Mouse (Mus musculus): ENCODE results near the gene Foxr2. TPM values are rescaled to one million over a fixed set of nuclear protein-coding genes. Genes with fewer than 3 reads are reported as not detected.
A peak's percentile ranks its signal among the peaks of the same experiment; 100 is the strongest.

The Foxr2 gene
- total RNA-seq (2021): not detected
- long read RNA-seq, experiment 1: 0 reads
- long read RNA-seq, experiment 2: 0 reads

DNA sequence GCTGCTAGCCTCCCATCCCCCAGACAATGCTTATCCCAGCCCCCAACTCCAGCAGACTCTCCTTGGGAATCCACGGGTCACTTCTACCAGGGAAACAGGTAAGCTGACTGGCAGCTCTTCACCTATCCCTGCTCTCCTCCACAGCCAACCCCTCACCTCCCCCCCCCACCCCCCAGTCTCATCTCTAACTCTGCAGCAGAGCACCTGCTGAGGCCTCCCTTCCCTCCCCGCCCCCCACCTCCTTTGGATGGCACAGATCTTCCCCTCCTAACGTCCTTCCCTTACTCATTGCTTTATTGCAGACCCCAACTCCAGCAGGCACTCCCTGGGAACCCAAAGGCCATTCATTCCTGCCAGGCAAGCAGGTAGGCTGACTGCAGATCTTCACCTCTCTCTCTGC, at the start of gene Foxr2:
TSS of gene Foxr2 (plus strand) at position 301 of the 400 bp plus-strand sequence.
- DNase-seq: no peak

DNA sequence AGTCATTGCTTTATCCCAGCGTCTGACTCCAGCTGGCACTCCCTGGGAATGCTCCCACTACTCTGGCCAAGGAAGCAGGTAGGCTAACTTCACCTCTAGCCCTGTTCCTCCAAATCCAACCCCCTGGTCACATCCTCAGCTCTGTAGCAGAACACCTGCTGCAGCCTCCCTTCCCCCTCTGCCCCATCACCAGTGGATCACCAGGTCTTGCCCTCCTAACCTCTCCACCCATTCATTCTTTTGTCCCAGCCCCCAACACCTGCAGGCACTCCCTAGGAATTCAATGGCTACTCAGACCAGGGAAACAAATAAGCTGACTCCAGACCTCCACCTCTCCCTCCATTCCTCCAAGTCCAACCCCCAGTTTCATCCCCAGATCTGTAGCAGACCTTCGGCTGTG, 427 bp downstream of the Foxr2 start:
- DNase-seq: no peak

DNA sequence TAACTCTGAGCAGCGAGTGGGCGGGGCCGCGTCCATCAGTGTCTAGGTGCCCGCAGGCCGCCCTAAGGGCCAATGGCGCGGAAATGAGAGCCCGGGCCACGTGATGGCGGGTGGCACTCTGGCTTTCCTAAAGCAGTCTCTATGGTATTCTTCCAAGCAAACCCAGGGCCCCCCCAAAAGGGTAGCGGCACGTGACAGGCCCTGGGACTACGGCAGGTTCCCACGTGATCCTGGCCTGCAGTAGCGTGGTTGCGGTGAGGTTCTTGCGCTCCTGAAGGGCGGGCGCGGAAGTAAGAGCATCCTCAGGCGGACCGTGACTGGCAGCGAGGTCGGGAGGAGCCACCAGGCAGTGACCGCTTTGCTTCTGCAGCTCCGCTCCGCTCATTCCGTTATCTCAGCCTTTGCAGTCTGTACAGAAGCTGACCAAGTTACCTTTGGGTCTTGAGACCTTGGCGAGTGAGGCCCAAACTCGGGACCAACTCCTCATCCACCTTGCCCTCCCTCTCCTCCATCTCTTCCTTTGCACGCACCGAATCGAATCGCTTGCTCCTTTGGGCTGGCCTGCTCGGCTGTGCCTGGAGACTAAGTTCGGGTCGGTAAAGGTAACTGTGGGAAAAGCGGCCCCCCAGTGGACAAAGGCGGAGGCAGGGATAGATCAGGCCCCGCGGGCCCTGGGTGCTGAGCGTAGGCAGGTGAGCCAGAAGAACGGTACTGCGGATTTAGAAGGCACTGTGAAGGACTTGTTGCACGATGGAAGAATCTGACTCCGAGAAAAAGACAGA, 21.3 kb downstream of the Foxr2 start, which contains the start of gene Rragb:
TSS of gene Rragb (plus strand) at position 248 of the 782 bp plus-strand sequence.
- DNase-seq: peak; percentile 74

DNA sequence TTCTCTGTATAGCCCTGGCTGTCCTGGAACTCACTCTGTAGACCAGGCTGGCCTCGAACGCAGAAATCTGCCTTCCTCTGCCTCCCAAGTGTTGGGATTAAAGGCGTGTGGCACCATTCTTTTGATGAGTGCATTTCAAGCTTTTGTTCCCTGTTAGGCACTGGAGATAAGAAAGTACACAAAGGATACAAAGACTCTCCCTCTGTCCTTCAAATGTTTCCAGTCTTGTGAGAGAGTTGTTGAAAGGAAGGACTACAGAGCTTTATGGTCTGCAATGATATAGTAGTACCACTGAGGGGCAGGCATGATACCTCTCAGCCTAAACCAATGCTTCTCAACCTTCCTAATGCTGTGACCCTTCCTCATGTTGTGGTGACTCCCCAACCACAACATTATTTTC, 24.1 kb downstream of the Foxr2 start:
- no peak for DNase-seq

DNA sequence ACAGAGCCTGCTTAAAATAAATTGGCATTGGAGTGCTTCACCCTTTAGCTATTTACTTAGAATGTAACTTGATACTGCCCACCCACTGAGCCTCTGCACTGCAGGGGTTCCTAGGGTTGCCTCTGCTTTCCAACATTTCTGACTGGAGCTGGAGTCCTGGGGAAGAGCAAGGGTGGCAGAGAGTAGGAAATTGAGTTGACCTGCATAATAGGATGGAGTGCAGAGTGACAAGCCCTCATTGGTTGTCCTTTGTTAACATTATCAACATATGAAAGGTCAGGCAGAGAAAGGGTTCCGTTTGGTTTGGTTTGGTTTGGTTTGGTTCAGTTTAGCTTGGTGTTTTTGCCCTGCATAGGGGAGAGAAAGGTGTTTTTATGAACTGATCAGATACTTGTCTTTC, 33.2 kb downstream of the Foxr2 start:
- no peak for DNase-seq

DNA sequence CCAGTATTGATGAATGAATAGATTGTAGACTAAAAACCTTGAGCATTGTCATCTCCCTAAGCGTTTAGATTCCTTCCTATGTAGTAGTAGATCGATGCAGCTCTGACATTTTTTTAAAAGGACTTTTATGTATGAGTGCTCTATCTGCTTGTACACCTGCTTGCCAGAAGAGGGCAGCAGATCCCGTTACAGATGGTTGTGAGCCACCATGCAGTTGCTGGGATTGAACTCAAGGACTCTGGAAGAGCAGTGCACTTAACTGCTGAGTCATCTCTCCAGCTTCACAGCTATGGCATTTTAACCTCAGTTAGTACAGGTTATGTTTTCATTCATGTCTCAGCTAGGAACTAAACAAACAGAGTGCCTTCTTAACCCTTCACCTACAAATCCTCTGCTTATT, 36.7 kb downstream of the Foxr2 start:
- peak; percentile 36 for DNase-seq

DNA sequence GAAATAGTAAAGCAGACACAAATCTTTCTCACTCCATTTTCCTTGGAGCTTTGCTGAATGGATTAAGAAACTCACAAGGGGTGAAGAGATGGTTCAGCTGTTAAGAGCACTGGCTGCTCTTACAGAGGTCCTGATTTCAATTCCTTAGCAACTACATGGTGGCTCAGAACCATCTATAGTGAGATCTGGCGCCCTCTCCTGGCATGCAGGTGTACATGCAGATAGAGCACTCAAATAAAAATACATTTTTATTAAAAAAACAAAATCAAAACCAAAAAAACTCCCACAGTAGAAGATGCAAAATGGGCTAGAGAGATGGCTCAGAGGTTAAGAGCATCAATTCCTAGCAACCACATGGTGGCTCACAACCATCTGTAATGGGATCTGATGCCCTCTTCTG, 56.2 kb downstream of the Foxr2 start:
- peak; percentile 24 for DNase-seq

DNA sequence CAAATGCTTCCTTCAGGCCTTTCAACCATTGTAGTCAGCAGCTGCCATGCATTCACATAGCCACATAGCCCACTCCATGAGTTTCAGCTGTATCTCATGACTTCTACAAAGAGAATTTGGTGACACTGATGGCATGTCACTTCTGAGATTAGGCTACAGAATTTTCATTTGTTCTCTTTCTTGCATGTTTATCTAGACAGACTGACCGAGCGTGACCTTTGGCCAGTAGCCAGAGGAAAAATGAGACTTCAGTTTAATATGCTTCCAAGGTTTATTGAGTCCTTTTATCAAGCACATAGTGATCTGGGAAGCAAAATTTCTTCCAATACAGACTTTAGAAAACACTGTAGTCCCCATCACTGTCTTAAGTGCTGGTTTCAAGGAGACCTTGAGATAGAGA, 63.6 kb downstream of the Foxr2 start:
- peak; percentile 1 for DNase-seq

Other genes with a start within 250 kb of the Foxr2 start
- 1 to 10 TPM; 1.8 to 2.7 TPM for gene Usp51, start 112.3 kb upstream of the Foxr2 start, total RNA-seq (2021)
- gene Mageh1, start 81.2 kb upstream of the Foxr2 start, total RNA-seq (2021): 10 to 100 TPM; 24.9 to 25.0 TPM
- 1 to 10 TPM; 9.6 TPM for gene Rragb, start 21.2 kb downstream of the Foxr2 start, total RNA-seq (2021)
- gene Klf8, start 118.7 kb downstream of the Foxr2 start, total RNA-seq (2021): under 1 TPM; 0.36 to 0.91 TPM

Data from adrenal gland, postnatal 10 days (tissue).